Mouse (Mus musculus): ENCODE measurements at regions not wholly inside any gene's neighbourhood (a gene's known extent, or its start where the extent isn't known, plus 50 kb on each side); places are given as distances from the start of the nearest gene placed in this dataset.

- TF ChIP-seq CTCF (IDR thresholded peaks at IDR 0.05; ENCODE audit: low read depth) (no peak), EP300 (IDR thresholded peaks at IDR 0.05; ENCODE audit: low read depth) (no peak)
Observed at GRCm38 (mm10) chr9:32915633-32916032, 279.6 kb downstream of the Ets1 start.

Measured in liver, postnatal 0 days (tissue).